Mouse (Mus musculus): ENCODE results near the gene Shmt1.

DNA sequence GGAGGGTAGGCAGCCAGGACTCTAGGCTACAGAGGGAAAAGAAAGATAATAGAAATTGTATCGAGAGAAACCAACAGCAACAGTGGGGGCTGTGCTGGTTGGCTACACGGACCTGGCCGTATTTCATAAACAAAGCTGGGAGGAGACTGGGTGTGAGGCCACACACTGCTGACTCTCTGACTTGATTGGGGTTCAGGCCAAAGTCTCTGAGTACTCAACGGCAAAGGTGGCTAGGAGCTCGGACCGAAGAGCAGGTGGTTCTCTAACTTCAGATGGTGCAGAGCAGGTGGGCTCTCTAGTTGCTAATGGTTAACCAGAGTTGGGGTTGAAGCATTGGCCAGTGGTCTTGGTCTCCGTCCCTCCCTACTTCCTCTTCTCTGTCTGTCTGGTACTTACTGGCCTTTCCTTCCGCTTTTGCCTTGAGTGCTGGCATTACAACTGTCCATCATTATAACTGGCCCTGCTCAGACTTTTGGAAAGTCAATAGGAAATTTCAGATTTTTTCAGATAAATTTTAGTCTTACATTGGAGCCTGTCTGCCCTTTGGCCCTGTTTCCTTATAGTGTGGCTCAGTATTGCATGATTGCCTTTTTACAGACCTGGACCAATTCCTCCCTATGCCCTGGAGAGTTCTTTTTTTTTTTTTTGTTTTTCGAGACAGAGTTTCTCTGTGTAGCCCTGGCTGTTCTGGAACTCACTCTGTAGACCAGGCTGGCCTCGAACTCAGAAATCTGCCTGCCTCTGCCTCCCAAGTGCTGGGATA, 26.3 kb upstream of the Shmt1 start:
- no peak for TF ChIP-seq CTCF (IDR thresholded peaks at IDR 0.05; ENCODE audit: extremely low read depth, insufficient read length, insufficient replicate concordance, low read depth, low read length)
- peak; percentile 51; the same call in 1 of the 2 replicates for TF ChIP-seq POLR2A (IDR thresholded peaks at IDR 0.05; ENCODE audit: low read depth, low read length)
